Mouse (Mus musculus) T-helper 2 cell (primary cell): ENCODE data around the gene Ror2.

ENCODE experiments used
- in situ Hi-C: fragments of 300-600 bp; cut with MboI, MseI; formaldehyde crosslinking; loops from one replicate; pipeline ENCODE4 v1.15.1; 2025; ENCODE audit warnings: high pct_unique_total_duplicates

The Ror2 gene

GRCm38 (mm10) chr13:53233826-53234786 lies 51.8 kb downstream of the Ror2 start:
- in situ Hi-C loops, result no loop called here

DNA sequence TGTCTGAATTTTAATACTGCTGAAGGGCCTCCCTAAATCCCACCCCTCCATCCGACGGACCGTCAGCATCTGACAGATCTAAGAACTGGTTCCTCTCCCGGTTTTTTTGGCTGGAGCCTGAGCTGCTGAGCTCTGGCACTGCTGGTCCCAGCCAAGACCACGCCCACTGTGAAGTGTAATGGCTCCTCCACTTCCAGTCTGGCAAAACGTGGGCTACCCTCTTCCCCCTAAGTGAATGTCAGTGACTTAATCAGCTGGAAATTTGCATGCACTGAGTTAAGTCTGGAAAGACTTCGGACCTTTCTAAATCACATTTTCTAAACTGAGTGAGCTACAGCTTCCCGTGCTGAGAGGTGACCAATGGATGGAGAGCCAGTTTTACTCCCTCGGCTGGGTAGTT lies 52.5 kb downstream of the Ror2 start:
- in situ Hi-C loops, result no loop called here

DNA sequence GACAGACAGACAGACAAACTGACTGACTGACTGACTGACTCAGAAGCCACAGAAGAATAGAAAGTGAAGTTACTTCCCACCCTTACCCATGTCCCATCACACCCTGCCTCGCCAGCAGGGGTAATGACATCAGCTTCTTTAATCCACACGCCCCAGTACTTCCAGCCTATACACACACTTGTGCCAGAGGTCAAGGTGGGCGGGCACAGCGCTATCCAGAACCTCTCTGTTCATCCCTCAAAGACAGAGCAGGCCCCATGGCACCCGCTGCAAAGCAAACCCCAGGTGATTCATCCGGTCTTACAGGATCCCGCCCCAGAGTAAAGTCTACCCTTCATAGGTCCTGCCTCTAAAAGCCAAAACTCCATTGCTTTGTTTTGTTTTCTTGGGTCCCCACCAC lies 53.5 kb downstream of the Ror2 start:
- in situ Hi-C loops, result no loop called here

GRCm38 (mm10) chr13:53230446-53231161 lies 55.3 kb downstream of the Ror2 start:
- in situ Hi-C loops, result no loop called here

DNA sequence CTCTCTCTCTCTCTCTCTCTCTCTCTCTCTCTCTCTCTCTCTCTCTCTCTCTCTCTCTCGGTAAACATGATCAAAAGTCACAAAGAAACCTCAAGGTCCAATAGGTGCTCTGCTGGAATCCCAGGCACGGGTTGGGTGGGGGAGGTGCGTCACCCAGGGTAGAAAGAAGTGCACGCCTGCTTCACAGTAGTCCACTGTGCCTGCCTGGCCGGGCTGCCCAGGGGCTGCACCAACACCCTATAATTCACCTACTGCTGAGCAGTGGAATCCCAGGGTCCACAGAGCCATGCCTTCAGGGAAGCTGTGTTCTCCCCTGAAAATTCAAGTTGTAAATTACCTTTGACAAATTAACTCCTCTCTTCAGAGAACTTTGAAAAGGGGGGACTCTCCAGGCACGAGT lies 58.9 kb downstream of the Ror2 start:
- in situ Hi-C loops, result no loop called here

DNA sequence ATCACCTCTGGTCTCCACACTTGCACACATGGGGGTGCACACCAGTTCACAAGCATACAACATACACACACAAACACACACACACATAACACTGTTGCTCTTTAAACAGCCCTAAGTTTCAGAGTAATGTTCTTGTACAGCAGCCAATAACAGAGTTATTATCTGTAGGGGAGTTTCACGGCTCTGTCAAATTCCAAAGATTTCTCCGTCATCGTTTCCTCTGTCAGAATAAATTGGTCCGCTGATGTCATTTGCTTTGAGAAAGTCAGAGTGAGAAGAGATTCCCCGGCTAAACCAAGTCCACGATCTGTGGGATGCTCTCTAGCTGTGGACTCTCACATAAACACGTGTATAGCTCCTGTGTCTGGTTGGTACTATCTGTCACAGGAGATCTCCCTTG lies 59.5 kb downstream of the Ror2 start:
- in situ Hi-C loops, result no loop called here

DNA sequence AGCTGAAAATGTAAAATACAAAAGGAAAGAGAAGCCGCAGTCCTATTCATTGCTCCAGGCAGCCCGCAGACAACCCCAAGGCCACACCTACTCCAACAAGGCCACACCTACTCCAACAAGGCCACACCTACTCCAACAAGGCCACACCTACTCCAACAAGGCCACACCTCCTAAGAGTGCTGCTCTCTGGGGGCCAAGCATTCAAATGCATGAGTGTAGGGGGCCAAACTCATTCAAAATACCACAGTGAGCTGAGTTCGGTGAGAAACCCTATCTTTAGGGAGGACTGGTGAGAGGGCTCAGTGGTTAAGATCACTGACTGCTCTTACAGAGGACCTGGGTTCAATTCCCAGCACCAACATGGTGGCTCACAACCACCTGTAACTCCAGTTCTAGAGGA lies 60.0 kb downstream of the Ror2 start:
- in situ Hi-C loops, result no loop called here

- in situ Hi-C loops, result no loop called here
Measured at GRCm38 (mm10) chr13:53221176-53221575, 64.7 kb downstream of the Ror2 start.

DNA sequence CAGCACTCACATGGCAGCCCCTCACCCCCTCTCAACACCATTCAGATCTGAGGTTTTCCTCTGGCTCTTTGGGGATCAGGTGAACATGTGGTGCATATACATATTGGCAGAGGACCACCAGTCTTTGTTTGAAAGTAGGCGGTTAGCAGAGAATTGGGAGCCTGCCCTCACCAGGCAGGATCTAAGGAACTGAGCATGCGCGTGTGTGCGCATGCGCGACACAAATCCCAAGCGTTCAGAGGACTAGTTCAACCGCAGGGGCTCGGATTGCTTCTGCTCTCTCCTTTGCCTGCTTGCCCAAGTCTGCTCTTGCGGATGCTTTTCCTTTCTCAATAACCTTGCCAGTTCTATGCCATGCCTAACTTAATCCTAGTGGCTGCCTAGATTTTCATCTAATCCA lies 66.0 kb downstream of the Ror2 start:
- in situ Hi-C loops, result no loop called here

DNA sequence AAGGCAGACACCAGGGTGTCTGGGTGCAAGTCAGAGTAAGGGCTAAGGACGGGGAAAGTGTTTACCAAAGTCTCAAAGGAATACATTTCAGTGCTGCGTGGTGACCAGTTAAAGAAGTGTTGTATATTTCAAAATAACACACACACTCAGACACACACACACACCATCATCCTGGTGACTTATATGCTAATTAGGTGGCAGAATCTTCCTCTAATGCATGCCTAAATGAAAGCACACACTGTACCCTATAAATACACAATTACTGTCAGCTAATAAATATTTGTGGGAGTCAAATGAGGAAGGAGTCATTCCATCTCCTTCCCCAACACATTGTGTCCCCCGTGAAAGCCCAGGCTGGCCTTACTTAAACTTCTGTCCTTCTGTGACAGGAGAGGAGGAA lies 66.5 kb downstream of the Ror2 start:
- in situ Hi-C loops, result no loop called here

- in situ Hi-C loops, result no loop called here
Measured at GRCm38 (mm10) chr13:53217396-53217975, 68.4 kb downstream of the Ror2 start.

DNA sequence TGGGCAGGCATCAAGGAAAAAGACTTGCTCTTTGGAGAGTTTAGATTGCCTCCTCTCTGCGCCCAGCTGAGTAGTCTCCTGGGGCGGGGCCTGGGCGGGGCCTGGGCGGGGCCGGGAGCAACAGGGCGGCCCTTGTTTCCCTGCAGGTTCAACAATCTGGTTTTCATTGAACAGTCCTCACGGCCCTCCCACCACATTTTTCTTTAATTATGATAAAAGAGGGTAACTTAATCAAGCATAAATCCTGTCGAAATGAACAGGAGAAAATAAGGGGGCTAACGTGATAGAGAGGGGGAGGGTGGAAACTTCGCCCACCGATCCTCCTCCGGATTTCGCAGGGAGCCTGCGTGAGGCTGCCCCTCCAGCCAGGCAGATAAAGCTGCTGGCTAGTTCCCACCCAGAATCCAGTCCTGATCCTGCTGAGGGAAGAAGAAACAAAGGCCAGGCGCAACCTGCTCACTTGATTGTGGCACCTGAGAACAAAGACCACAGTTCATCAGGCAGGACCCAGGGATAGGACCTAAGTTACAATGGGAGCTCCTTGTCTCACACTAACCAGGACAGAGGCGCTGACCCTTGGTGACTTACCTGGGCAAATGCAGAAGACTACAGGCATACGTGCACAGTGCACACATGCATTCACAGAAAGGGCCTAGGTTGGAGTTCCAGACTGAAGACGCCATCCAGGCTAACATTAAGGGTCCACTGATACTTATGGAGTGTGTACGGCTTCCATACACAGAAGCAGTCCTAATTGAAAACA lies 73.8 kb downstream of the Ror2 start:
- in situ Hi-C loops, result no loop called here

GRCm38 (mm10) chr13:53208556-53208955 lies 77.4 kb downstream of the Ror2 start:
- in situ Hi-C loops, result no loop called here

DNA sequence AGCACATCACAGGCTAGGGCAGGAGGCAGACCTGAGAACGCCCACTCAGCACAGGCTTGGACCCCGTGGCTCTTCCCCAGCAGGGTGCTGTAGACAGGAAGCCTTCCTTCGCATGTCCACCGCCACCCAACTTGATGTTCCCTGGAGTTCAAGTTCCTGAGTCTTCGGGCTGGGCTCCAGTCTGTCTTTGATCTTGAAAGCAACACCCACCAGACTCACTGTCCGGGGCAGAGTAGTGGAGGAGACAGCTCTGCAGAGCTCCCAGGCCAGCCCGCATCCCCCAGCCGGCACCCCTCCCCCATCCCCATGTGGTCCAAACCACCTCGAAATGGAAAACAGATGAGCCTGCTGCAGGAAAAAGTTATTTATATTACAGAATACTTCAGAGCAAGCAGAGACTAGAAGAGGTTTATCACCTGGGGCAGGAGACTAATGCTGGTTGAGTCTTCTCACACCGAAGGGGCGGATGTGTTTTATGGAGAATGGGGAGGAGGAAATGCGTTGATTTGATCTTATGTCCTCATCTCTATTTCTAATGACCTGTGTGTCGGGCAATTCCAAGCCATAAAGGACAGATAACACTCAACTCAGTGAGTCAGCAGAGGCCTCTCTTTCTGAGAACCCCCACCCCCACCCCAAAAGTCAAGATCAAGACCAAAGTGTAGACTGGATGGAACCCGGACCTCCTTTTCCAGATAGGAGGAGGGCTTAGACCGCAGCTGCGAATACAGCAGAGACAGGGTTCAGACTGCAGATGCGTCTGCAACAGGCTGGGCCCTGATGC lies 80.6 kb downstream of the Ror2 start:
- in situ Hi-C loops, result no loop called here

DNA sequence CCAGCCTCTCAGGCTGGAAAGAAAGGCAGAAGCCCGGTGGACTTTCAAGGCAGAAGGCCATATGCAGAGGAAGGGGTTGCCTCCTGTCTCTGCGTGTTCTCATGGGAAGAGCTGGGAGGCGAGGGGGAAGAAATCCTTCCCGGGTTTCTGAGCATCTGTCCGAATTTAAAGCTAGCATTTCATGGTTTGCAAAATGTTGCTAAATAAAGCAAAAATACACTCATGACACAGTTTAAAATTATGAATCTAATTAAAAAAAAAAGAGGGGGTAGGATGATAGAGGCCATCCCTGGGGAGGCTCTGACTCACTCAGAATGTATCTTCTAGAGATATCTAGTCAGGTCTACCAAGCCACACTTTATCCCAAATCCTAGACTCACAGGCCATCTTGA lies 83.5 kb downstream of the Ror2 start:
- in situ Hi-C loops, result no loop called here

DNA sequence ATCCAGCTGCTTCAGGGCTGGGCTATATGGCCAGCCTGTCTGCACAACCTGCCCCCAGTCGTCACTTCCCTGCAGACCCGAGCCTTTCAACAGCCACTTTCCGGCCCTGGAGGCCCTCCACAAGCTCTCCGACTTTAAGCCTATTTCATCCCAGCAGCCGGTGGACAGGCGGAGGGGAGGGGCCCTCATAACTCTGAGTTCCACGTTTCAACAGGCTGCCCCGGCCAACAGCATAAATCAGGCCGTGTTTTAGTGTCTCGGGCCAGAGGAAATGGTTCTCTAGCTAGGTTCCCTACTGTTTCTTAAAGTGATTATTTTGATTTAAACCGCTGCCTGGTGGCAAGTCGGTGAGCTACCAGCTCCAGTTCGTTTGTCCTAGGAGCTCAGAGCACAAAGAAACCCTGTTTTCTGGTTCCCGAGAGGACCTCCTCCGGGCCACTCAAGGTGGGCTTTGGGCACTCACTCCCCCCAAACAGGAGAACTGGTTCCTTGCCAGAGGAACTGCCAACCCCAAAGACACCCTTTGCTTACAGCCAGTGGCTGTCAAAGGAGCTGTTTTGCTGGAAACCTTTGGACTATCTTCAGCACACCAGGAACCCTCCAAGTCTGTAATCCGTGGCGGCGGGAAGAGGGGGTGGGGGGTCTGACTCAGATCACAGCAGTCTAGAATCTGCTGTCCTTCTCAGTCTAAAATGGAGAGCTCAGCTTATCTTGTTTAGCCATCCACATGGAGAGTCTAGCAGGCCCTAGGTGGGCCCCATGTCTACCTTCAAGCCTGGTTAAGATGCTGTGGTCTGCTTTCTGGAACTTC lies 84.1 kb downstream of the Ror2 start:
- in situ Hi-C loops, result no loop called here

- in situ Hi-C loops, result no loop called here
Measured at GRCm38 (mm10) chr13:53200121-53200520, 85.8 kb downstream of the Ror2 start.

DNA sequence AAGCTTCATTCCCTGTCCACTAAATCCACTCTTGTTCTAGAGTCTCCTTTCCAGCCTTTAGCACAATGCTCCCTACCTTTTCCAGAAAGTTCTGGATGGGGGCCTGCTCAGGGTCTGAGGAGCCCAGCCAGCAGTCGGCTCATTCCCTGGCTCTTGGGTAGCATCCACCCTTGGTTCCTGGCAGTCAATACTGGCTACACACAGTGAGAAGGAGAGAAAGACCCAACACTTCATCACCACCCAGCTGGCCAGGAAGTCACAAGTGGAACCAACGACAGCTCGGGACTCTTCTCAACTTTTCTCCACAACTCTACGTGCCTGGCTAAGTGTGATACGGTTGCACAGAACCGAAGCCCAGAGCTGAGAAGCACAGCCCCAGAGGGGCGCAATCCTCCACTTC lies 86.7 kb downstream of the Ror2 start:
- in situ Hi-C loops, result no loop called here

DNA sequence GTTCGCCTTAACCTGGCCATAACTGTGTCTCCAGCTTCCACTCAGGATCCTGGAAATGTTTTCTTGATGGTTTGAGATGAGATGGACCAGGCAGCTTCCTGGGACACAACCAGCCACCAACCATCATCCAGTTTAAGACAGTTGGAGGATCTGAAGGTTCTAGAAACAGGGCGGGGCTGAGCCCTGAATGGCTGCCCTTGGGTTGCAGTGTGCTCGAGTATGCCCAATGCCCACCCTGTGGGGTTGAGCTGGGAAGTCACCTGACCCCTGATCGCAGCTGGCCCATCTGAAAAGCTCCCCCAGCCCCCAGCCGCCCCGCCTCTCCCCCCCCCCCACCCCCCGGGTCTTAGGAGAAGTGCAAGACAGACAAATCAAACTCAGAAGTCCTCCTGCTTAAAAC lies 89.2 kb downstream of the Ror2 start:
- in situ Hi-C loops, result no loop called here
